Mouse (Mus musculus): ENCODE results near the gene Hsd17b11.
"Not testable (repeated sequence)": the region's sequence is repeated elsewhere in the genome, so short reads cannot be mapped to it uniquely, and the experiment has no call there.

DNA sequence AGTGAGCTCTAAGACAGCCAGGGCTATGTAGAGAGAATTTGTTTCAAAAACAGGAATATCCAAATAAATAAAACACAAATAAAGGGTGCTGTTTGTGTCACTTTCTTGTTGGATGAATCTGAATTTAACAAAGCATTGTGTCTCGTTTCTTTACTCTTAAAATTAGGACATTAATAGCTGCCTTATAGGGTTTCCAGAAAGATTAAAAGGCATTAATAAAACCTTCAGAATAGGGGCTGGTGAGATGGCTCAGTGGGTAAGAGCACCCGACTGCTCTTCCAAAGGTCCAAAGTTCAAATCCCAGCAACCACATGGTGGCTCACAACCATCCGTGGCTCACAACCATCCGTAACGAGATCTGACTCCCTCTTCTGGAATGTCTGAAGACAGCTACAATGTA, 2.5 kb upstream of the Hsd17b11 start:
- TF ChIP-seq EP300, CTCF (IDR thresholded peaks at IDR 0.05; ENCODE audit: low read depth): not testable (repeated sequence)
